Mouse (Mus musculus) cerebellum, adult 18-20 months (tissue): ENCODE data around the gene Chmp3.

Experiments
- DNase-seq, 2 experiments: peaks; one replicate each; pipeline ENCODE4 v3.0.0; 2021

Chmp3 gene

DNA sequence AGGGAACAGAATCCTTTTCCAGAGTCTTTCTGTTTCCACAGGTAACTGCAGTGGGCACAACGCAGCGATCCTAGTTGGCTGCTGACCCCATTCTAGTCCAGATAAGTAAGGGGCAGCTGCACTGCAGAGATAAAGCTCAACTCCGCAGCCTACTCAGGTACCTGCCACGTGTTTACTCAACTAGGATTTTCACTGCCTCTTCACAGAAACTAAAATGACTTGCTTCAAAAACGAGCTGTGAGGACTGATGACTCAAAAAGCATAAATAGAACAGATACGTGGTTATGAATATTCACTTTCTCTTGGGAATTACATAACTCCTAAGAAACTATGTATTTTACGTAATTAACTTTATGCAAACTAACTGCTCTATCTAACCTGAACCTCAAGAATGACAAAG lies 66.4 kb downstream of the Chmp3 start:
- no peak for DNase-seq

DNA sequence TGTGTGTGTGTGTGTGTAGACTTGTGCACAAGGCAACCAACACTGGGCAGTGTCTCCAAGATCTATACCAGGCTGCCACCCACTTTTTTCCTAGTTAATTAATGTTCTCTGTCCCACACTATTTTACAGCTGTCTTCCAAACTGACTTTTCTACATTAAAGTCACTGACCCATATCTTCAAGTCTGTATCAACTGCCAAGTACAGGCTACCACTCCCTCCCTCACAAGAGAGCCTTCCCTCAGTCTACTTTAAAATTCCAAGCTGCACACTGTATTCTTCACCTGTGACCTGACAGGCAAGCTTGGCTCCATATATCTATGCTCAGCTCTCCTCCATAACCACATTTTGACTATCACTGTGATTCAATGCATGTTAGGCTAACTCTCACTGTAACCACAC lies 69.6 kb downstream of the Chmp3 start:
- no peak for DNase-seq

DNA sequence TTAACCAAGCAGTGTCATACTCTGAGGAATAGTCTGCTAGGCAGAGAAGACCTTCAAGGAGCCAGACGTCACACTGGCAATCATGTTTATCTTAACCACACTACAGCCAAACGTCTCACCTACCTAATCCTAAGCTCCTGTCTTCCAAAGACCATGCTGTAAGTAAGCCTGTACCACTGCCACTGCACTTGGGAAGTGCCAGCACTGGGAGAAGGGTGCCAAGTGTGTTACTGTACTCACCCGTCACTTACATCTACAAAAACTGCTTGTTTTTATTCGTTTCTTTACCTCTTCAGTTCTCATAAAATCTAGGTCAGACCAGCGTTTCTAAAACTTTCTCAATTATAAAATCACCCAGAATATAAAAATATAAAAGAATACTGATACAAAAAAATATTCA lies 73.4 kb downstream of the Chmp3 start:
- no peak for DNase-seq

DNA sequence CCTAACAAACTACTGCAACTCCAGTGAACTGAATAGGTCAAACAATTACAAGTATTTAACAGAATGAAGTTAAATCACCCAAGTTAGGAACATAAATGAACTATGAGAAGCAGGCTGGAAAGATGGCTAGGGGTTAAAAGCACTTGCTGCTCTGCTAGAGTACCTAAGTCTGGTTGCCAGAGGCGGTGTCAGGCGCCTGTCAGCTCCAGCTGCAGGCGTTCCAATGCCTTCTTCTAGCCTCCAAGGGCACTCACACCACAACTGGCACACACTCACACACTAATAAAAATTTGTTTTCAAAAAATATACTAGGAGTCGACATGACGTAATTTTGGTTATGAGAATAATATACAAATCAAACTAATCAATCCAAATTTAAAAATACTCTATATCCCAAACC lies 78.0 kb downstream of the Chmp3 start:
- no peak for DNase-seq

DNA sequence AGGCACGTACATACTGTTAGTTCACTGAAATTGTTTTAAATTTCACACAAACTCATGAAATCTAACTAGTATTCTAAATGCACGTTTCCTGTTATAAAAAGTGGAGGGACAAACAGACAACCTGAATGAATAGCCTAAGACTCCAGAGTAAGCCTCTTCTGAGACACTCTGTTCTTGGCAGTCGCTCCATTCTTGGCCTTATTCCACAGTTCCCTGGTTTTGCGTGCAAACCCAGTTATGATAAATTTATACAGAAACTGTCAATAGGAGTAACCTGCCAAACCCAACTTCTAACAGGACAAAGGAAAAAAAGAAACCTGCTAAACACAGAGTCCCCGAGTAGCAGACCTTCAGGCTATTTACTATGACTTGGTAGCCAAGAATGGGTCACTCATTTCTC lies 78.4 kb downstream of the Chmp3 start:
- peak; percentile 34 to 36 for DNase-seq

DNA sequence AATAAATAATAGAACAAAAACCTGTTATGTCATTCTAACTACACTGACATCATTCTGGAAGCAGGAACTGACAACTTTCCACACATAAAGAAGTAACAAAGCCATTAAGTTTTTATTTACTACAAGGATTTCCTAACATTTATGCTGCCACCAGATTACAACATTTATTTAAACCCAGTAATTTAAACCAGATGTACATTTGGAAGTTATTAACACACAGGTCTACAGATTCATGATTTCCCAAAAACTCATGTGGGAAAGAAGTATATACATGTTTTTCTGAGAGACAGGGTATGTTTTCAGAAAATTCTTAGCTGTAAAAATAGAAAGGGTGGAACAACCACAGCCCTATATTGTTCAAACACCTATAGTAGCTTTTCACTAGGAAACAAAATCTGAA lies 81.1 kb downstream of the Chmp3 start:
- DNase-seq = no peak

DNA sequence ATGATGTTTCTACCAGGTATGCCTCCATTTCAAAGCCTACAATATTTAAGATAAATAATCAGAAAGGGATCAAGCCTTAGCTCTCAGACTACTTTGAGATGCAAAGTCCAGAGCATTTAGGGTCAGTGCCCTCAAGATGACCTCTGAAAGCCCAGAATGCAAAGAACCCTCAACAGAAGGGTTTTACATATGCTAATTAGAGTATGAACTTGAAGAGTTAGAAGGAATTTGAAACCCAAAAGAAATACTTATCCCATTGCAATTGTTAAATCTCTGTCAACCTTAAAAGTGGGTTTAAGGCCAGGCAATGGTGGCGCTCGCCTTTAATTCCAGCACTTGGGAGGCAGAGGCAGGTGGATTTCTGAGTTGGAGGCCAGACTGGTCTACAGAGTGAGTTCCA lies 82.4 kb downstream of the Chmp3 start:
- DNase-seq = no peak

DNA sequence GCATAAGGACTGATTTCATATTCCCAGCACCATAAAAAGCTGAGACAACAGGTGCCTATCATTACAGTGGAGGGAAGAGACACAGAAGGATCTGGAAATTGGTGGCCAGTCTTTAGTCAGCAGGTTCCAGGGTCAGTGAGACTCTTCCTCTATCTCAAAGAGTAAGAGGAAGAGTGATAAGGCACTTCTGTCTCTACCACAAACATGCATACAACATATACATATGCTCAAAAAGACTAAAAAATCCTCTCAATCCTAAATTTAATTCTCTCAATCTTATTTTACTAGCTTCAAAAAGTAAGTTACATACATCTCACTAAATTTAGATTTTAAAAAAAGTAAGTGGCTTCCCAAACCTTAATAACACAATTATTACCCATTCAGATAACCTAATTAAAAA lies 83.7 kb downstream of the Chmp3 start:
- DNase-seq = no peak

DNA sequence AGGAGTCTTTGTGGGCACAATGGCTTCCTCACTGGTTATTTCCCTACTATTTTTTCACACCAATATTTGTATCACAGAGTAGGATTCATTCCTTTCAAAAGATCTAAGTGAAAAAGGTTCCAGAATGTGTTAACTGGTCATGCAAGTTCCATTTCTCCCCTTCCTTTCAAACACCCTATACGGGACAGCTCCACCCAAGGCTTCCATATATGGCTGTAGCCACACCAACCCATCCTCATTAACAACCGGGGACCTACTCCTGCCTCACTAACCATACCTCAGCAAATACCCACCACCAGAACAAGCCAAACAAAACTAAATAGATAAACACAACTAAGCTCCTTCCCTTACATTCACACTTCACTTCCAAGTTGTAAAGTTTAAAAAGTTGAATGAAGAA lies 87.6 kb downstream of the Chmp3 start:
- no peak for DNase-seq

DNA sequence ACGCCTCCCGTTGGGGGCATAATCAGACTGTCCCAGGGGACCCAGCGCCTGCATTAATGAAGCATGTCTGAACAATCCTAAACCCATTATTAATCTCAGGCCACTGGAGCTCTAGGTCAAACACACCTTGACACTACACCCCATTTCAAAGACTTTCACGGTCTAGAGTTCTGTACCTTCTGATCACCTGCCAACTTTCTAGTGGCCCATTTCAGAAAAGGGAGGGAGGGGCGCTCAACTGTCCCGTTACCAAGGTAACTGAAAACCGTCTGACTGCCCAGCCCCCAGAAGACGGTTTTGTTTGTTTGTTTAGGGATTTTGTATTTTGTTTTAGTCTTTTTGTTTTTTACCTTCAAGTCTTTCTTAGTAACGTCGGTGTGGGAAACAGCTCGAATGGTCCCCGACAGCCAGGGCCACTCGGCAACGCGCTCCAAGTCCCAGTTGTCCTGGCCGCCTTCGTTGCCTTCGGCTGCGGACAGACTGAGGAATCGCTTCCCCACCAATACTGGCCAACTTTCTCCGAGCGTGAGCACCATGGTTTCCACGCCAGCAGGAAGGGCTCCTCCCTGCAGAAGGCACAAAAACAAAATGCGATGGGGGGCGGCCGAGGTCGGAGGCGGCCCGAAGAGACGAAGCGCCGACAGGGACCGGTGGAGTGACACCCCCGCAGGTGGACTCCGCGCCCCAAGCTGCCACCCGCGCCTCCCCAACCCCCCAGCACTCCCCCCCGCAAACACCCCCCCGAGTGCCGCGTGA lies 88.3 kb downstream of the Chmp3 start:
- DNase-seq = peak; percentile 59 to 60
